Mouse (Mus musculus) midbrain, embryonic 14.5 days (tissue): ENCODE data around the gene Tubb1. TPM values are rescaled to one million over a fixed set of nuclear protein-coding genes. Genes with fewer than 3 reads are reported as not detected.

Experiments used
- ATAC-seq: fragments of 200-750 bp; cut with Nextera tagmentation; 2 replicates; pipeline ENCODE4 v1.8.0; 2017; ENCODE audit warnings: moderate number of reproducible peaks, moderate library complexity; ENCODE audit not compliant: low FRiP score, low TSS enrichment
- DNase-seq: peaks from one replicate; pipeline ENCODE4 v3.0.0-alpha.2; 2015
- H3K27ac ChIP-seq: fragments of 300-500 bp; sonication (generic); replicated peaks from 2 replicates; pipeline ENCODE4 v1.5.1; 2014; ENCODE audit warnings: mild to moderate bottlenecking, low read depth, low read length, moderate library complexity
- H3K27me3 ChIP-seq: fragments of 300-500 bp; sonication (generic); 2 replicates; pipeline ENCODE4 v1.6.1; 2014; ENCODE audit warnings: low read length, control low read depth, mixed read lengths; ENCODE audit not compliant: control insufficient read depth, insufficient read depth
- H3K36me3 ChIP-seq: fragments of 300-500 bp; sonication (generic); 2 replicates; pipeline ENCODE4 v1.6.1; 2014; ENCODE audit warnings: low read length, control low read depth; ENCODE audit not compliant: control insufficient read depth, insufficient read depth
- H3K4me1 ChIP-seq: fragments of 300-500 bp; sonication (generic); 2 replicates; pipeline ENCODE4 v1.6.1; 2014; ENCODE audit warnings: mild to moderate bottlenecking, antibody characterized with exemption, low read length, control low read depth; ENCODE audit not compliant: control insufficient read depth, insufficient read depth
- H3K4me2 ChIP-seq: fragments of 300-500 bp; sonication (generic); 2 replicates; pipeline ENCODE4 v1.6.1; 2014; ENCODE audit warnings: mild to moderate bottlenecking, low read length, moderate library complexity
- H3K4me3 ChIP-seq: fragments of 300-500 bp; sonication (generic); replicated peaks from 2 replicates; pipeline ENCODE4 v1.5.1; 2014; ENCODE audit warnings: low read depth, low read length
- H3K9ac ChIP-seq: fragments of 300-500 bp; sonication (generic); replicated peaks from 2 replicates; pipeline ENCODE4 v1.6.1; 2014; ENCODE audit warnings: mild to moderate bottlenecking, low read length, moderate library complexity
- H3K9me3 ChIP-seq: fragments of 300-500 bp; sonication (generic); 2 replicates; pipeline ENCODE4 v1.6.1; 2016; ENCODE audit warnings: low read length, control low read depth, mixed read lengths; ENCODE audit not compliant: control insufficient read depth
- WGBS: fragments of 180-500 bp; shearing (Covaris S2); extraction: QIAGEN DNeasy Blood & Tissue Kit; methylation state at CpG from one replicate; pipeline ENCODE4 v1.1.7; 2014; 5-methylcytosine and 5-hydroxymethylcytosine counted together
- polyA plus RNA-seq: library from polyadenylated mRNA; unstranded; fragments of >200 nt; fragmentation: Nextera tagmentation; extraction: Ambion mirVana; gene quantifications from 2 replicates; pipeline ENCODE4 v1.2.1, GENCODE M21; 2014

Tubb1 gene
- polyA plus RNA-seq, 1 experiment from 2014 or later: 0.45 TPM

- peak; percentile 100 for DNase-seq
- H3K27ac ChIP-seq: 0 out of 2 replicates have a peak within 1 kb of the TSS, but pooled peaks have one; percentile 13
Measured at GRCm38 (mm10) chr2:174472818-174473549, 22.5 kb downstream of the Tubb1 start, which contains the start of gene Prelid3b. Prelid3b (minus strand) TSS chr2:174473081.

GRCm38 (mm10) chr2:174473550-174473927, 23.0 kb downstream of the Tubb1 start:
- Histone ChIP-seq H3K27me3 (no peaks in the 10 kb centered on the region), H3K9me3 (no peaks in the 10 kb centered on the region), H3K4me1 (peaks cover 11% of the 10 kb centered on the region; the same call in 1 of the 2 replicates), H3K4me3 (peak overlapping the region; percentile 82), H3K9ac (0 out of 2 replicates have a peak overlapping the region, but pooled peaks have one; percentile 45), H3K27ac (no peak overlapping the region), H3K36me3 (peaks cover 3% of the 10 kb centered on the region; the same call in 1 of the 2 replicates), H3K4me2 (peak overlapping the region; percentile 76)
- 86% methylated on average over 5 of the region's 5 CpGs for WGBS
- DNase-seq (no peak), ATAC-seq (no peak)

More at GRCm38 (mm10) chr2:174472818-174473549, 22.5 kb downstream of the Tubb1 start, which contains the start of gene Prelid3b:
- Histone ChIP-seq H3K4me3 (peak within 1 kb of the TSS; percentile 82), H3K9me3 (no peaks in the 10 kb centered on the region), H3K4me1 (peaks cover 11% of the 10 kb centered on the region; the same call in 1 of the 2 replicates), H3K27me3 (no peaks in the 10 kb centered on the region), H3K36me3 (peaks cover 7% of the 10 kb centered on the region; the same call in 1 of the 2 replicates), H3K4me2 (peak within 1 kb of the TSS; percentile 76), H3K9ac (peak within 1 kb of the TSS; percentile 76)
- 1% methylated on average over 53 of the region's 53 CpGs for WGBS
- peak; percentile 99 for ATAC-seq

- Histone ChIP-seq H3K9me3 (no peaks in the 10 kb centered on the region), H3K36me3 (no peaks in the 10 kb centered on the region), H3K4me1 (peaks cover 3% of the 10 kb centered on the region; the same call in 1 of the 2 replicates), H3K9ac (no peak overlapping the region), H3K27me3 (no peaks in the 10 kb centered on the region), H3K27ac (no peak overlapping the region), H3K4me3 (no peak overlapping the region), H3K4me2 (no peak overlapping the region)
- DNase-seq (no peak), ATAC-seq (no peak)
- 84% methylated on average over 3 of the region's 3 CpGs for WGBS
Measured at GRCm38 (mm10) chr2:174477543-174478319, 27.2 kb downstream of the Tubb1 start.

- Histone ChIP-seq H3K4me2 (no peak overlapping the region), H3K4me3 (no peak overlapping the region), H3K27me3 (no peaks in the 10 kb centered on the region), H3K27ac (no peak overlapping the region), H3K9ac (no peak overlapping the region), H3K9me3 (no peaks in the 10 kb centered on the region), H3K4me1 (no peaks in the 10 kb centered on the region), H3K36me3 (no peaks in the 10 kb centered on the region)
- 77% methylated on average over 5 of the region's 5 CpGs for WGBS
- no peak for ATAC-seq
- DNase-seq: no peak
Measured at GRCm38 (mm10) chr2:174478746-174479145, 28.3 kb downstream of the Tubb1 start.

- 84% methylated on average over 5 of the region's 5 CpGs for whole genome bisulfite sequencing
- DNase-seq (no peak), ATAC-seq (no peak)
- Histone ChIP-seq H3K27me3 (no peaks in the 10 kb centered on the region), H3K9me3 (no peaks in the 10 kb centered on the region), H3K4me2 (no peak overlapping the region), H3K4me1 (no peaks in the 10 kb centered on the region), H3K27ac (no peak overlapping the region), H3K4me3 (no peak overlapping the region), H3K9ac (no peak overlapping the region), H3K36me3 (no peaks in the 10 kb centered on the region)
Measured at GRCm38 (mm10) chr2:174487005-174487404, 36.5 kb downstream of the Tubb1 start.

GRCm38 (mm10) chr2:174492858-174493257, 42.4 kb downstream of the Tubb1 start:
- Histone ChIP-seq H3K9ac (no peak overlapping the region), H3K4me1 (no peaks in the 10 kb centered on the region), H3K27me3 (no peaks in the 10 kb centered on the region), H3K9me3 (peaks cover 3% of the 10 kb centered on the region; the same call in 1 of the 2 replicates), H3K4me3 (no peak overlapping the region), H3K36me3 (no peaks in the 10 kb centered on the region), H3K27ac (no peak overlapping the region), H3K4me2 (no peak overlapping the region)
- DNase-seq (no peak), ATAC-seq (no peak)
- 69% methylated on average over 2 of the region's 2 CpGs for WGBS

GRCm38 (mm10) chr2:174500814-174501503, 50.5 kb downstream of the Tubb1 start:
- peak overlapping the region; percentile 60; the same call in 1 of the 2 replicates for H3K27ac ChIP-seq
- 67% methylated on average over 14 of the region's 14 CpGs for WGBS
- no peak overlapping the region for H3K9ac ChIP-seq
- no peak overlapping the region for H3K4me3 ChIP-seq
- no peaks in the 10 kb centered on the region; the same call in 1 of the 2 replicates for H3K9me3 ChIP-seq
- peak; percentile 80 for ATAC-seq
- H3K4me2 ChIP-seq: peak overlapping the region; percentile 8; the same call in 1 of the 2 replicates
- no peaks in the 10 kb centered on the region for H3K36me3 ChIP-seq
- peak; percentile 53 for DNase-seq
- H3K27me3 ChIP-seq: no peaks in the 10 kb centered on the region
- H3K4me1 ChIP-seq: peaks cover 10% of the 10 kb centered on the region; the same call in 1 of the 2 replicates

- Histone ChIP-seq H3K9ac (no peak overlapping the region), H3K36me3 (no peaks in the 10 kb centered on the region), H3K4me1 (peaks cover 10% of the 10 kb centered on the region; the same call in 1 of the 2 replicates), H3K27me3 (no peaks in the 10 kb centered on the region), H3K4me3 (no peak overlapping the region), H3K9me3 (no peaks in the 10 kb centered on the region), H3K27ac (0 out of 2 replicates have a peak overlapping the region, but pooled peaks have one; percentile 20), H3K4me2 (peak overlapping the region; percentile 8; the same call in 1 of the 2 replicates)
- ATAC-seq: peak; percentile 31; the same call in 1 of the 2 replicates
- 64% methylated on average over 8 of the region's 8 CpGs for WGBS
- DNase-seq: no peak
Measured at GRCm38 (mm10) chr2:174501517-174501916, 51.0 kb downstream of the Tubb1 start.
